Mouse (Mus musculus): ENCODE measurements around the gene Elovl6. TPM values are rescaled to one million over a fixed set of nuclear protein-coding genes. Genes with fewer than 3 reads are reported as not detected.

Gene Elovl6
- polyA plus RNA-seq, 1 experiment from 2014 or later: 48.7 TPM

GRCm38 (mm10) chr3:129562411-129562810 lies 30.3 kb downstream of the Elovl6 start:
- no peaks in the 10 kb centered on the region for H3K9me3 ChIP-seq (replicated peaks; ENCODE audit: control insufficient read depth, low read length)
- no peak overlapping the region for H3K9ac ChIP-seq (replicated peaks; ENCODE audit: low read length)
- no peaks in the 10 kb centered on the region for H3K4me1 ChIP-seq (ENCODE audit: control insufficient read depth, insufficient read depth, low read length)
- DNase-seq (ENCODE audit: low spot score) (no peak), ATAC-seq (replicated peaks; ENCODE audit: insufficient number of reproducible peaks, low FRiP score, low TSS enrichment, low read depth) (no peak)
- no peak overlapping the region for H3K27ac ChIP-seq (replicated peaks; ENCODE audit: low read depth, low read length)
- no peak overlapping the region for H3K4me3 ChIP-seq (ENCODE audit: low read depth, low read length)
- no peaks in the 10 kb centered on the region for H3K27me3 ChIP-seq (ENCODE audit: control insufficient read depth, insufficient read depth, low read length)
- H3K4me2 ChIP-seq (ENCODE audit: low read depth, low read length): no peak overlapping the region
- WGBS: 90% methylated on average over 4 of the region's 4 CpGs
- no peaks in the 10 kb centered on the region for H3K36me3 ChIP-seq (replicated peaks; ENCODE audit: control insufficient read depth, insufficient read depth, low read depth, low read length)

- no peak overlapping the region for H3K4me3 ChIP-seq (ENCODE audit: low read depth, low read length)
- no peaks in the 10 kb centered on the region for H3K9me3 ChIP-seq (replicated peaks; ENCODE audit: control insufficient read depth, low read length)
- DNase-seq (ENCODE audit: low spot score): no peak
- H3K36me3 ChIP-seq (replicated peaks; ENCODE audit: control insufficient read depth, insufficient read depth, low read depth, low read length): no peaks in the 10 kb centered on the region
- WGBS: 89% methylated on average over 4 of the region's 4 CpGs
- no peaks in the 10 kb centered on the region for H3K4me1 ChIP-seq (ENCODE audit: control insufficient read depth, insufficient read depth, low read length)
- no peaks in the 10 kb centered on the region for H3K27me3 ChIP-seq (ENCODE audit: control insufficient read depth, insufficient read depth, low read length)
- no peak overlapping the region for H3K4me2 ChIP-seq (ENCODE audit: low read depth, low read length)
- no peak overlapping the region for H3K27ac ChIP-seq (replicated peaks; ENCODE audit: low read depth, low read length)
- ATAC-seq (replicated peaks; ENCODE audit: insufficient number of reproducible peaks, low FRiP score, low TSS enrichment, low read depth): no peak
- H3K9ac ChIP-seq (replicated peaks; ENCODE audit: low read length): no peak overlapping the region
Observed at GRCm38 (mm10) chr3:129563807-129564206, 31.7 kb downstream of the Elovl6 start.

- Histone ChIP-seq H3K9me3 (replicated peaks; ENCODE audit: control insufficient read depth, low read length) (no peaks in the 10 kb centered on the region), H3K4me2 (ENCODE audit: low read depth, low read length) (no peak overlapping the region), H3K27me3 (ENCODE audit: control insufficient read depth, insufficient read depth, low read length) (no peaks in the 10 kb centered on the region), H3K4me1 (ENCODE audit: control insufficient read depth, insufficient read depth, low read length) (no peaks in the 10 kb centered on the region), H3K4me3 (ENCODE audit: low read depth, low read length) (no peak overlapping the region), H3K36me3 (replicated peaks; ENCODE audit: control insufficient read depth, insufficient read depth, low read depth, low read length) (no peaks in the 10 kb centered on the region), H3K27ac (replicated peaks; ENCODE audit: low read depth, low read length) (no peak overlapping the region), H3K9ac (replicated peaks; ENCODE audit: low read length) (no peak overlapping the region)
- ATAC-seq (replicated peaks; ENCODE audit: insufficient number of reproducible peaks, low FRiP score, low TSS enrichment, low read depth): no peak
- whole genome bisulfite sequencing: 61% methylated on average over 2 of the region's 2 CpGs
- no peak for DNase-seq (ENCODE audit: low spot score)
Observed at GRCm38 (mm10) chr3:129564852-129565251, 32.7 kb downstream of the Elovl6 start.

GRCm38 (mm10) chr3:129565458-129565857 lies 33.3 kb downstream of the Elovl6 start:
- H3K9me3 ChIP-seq (replicated peaks; ENCODE audit: control insufficient read depth, low read length): no peaks in the 10 kb centered on the region

GRCm38 (mm10) chr3:129566013-129566412 lies 33.9 kb downstream of the Elovl6 start:
- Histone ChIP-seq H3K9ac (replicated peaks; ENCODE audit: low read length) (no peak overlapping the region), H3K27ac (replicated peaks; ENCODE audit: low read depth, low read length) (no peak overlapping the region), H3K9me3 (replicated peaks; ENCODE audit: control insufficient read depth, low read length) (no peaks in the 10 kb centered on the region), H3K4me1 (ENCODE audit: control insufficient read depth, insufficient read depth, low read length) (no peaks in the 10 kb centered on the region), H3K4me2 (ENCODE audit: low read depth, low read length) (no peak overlapping the region), H3K27me3 (ENCODE audit: control insufficient read depth, insufficient read depth, low read length) (no peaks in the 10 kb centered on the region), H3K4me3 (ENCODE audit: low read depth, low read length) (no peak overlapping the region), H3K36me3 (replicated peaks; ENCODE audit: control insufficient read depth, insufficient read depth, low read depth, low read length) (no peaks in the 10 kb centered on the region)
- ATAC-seq (replicated peaks; ENCODE audit: insufficient number of reproducible peaks, low FRiP score, low TSS enrichment, low read depth) (no peak), DNase-seq (ENCODE audit: low spot score) (no peak)
- WGBS: 85% methylated on average over 2 of the region's 2 CpGs

More at GRCm38 (mm10) chr3:129565458-129565857, 33.3 kb downstream of the Elovl6 start:
- no peak overlapping the region for H3K4me2 ChIP-seq (ENCODE audit: low read depth, low read length)
- no peak overlapping the region for H3K4me3 ChIP-seq (ENCODE audit: low read depth, low read length)
- no peaks in the 10 kb centered on the region for H3K36me3 ChIP-seq (replicated peaks; ENCODE audit: control insufficient read depth, insufficient read depth, low read depth, low read length)
- H3K4me1 ChIP-seq (ENCODE audit: control insufficient read depth, insufficient read depth, low read length): no peaks in the 10 kb centered on the region
- DNase-seq (ENCODE audit: low spot score): no peak
- no peak overlapping the region for H3K9ac ChIP-seq (replicated peaks; ENCODE audit: low read length)
- H3K27ac ChIP-seq (replicated peaks; ENCODE audit: low read depth, low read length): no peak overlapping the region
- no peak for ATAC-seq (replicated peaks; ENCODE audit: insufficient number of reproducible peaks, low FRiP score, low TSS enrichment, low read depth)
- WGBS: 77% methylated on average over 8 of the region's 8 CpGs
- H3K27me3 ChIP-seq (ENCODE audit: control insufficient read depth, insufficient read depth, low read length): no peaks in the 10 kb centered on the region

- WGBS: 90% methylated on average over 5 of the region's 5 CpGs
- H3K27me3 ChIP-seq (ENCODE audit: control insufficient read depth, insufficient read depth, low read length): no peaks in the 10 kb centered on the region
- no peak for ATAC-seq (replicated peaks; ENCODE audit: insufficient number of reproducible peaks, low FRiP score, low TSS enrichment, low read depth)
- no peak overlapping the region for H3K4me3 ChIP-seq (ENCODE audit: low read depth, low read length)
- H3K4me2 ChIP-seq (ENCODE audit: low read depth, low read length): no peak overlapping the region
- DNase-seq (ENCODE audit: low spot score): no peak
- H3K9me3 ChIP-seq (replicated peaks; ENCODE audit: control insufficient read depth, low read length): no peaks in the 10 kb centered on the region
- H3K4me1 ChIP-seq (ENCODE audit: control insufficient read depth, insufficient read depth, low read length): no peaks in the 10 kb centered on the region
- H3K27ac ChIP-seq (replicated peaks; ENCODE audit: low read depth, low read length): no peak overlapping the region
- H3K36me3 ChIP-seq (replicated peaks; ENCODE audit: control insufficient read depth, insufficient read depth, low read depth, low read length): no peaks in the 10 kb centered on the region
- no peak overlapping the region for H3K9ac ChIP-seq (replicated peaks; ENCODE audit: low read length)
Observed at GRCm38 (mm10) chr3:129566876-129567275, 34.7 kb downstream of the Elovl6 start.

- no peaks in the 10 kb centered on the region for H3K27me3 ChIP-seq (ENCODE audit: control insufficient read depth, insufficient read depth, low read length)
- no peak overlapping the region for H3K9ac ChIP-seq (replicated peaks; ENCODE audit: low read length)
- H3K36me3 ChIP-seq (replicated peaks; ENCODE audit: control insufficient read depth, insufficient read depth, low read depth, low read length): no peaks in the 10 kb centered on the region
- no peak overlapping the region for H3K4me2 ChIP-seq (ENCODE audit: low read depth, low read length)
- H3K27ac ChIP-seq (replicated peaks; ENCODE audit: low read depth, low read length): no peak overlapping the region
- no peak overlapping the region for H3K4me3 ChIP-seq (ENCODE audit: low read depth, low read length)
- no peaks in the 10 kb centered on the region for H3K9me3 ChIP-seq (replicated peaks; ENCODE audit: control insufficient read depth, low read length)
- no peak for ATAC-seq (replicated peaks; ENCODE audit: insufficient number of reproducible peaks, low FRiP score, low TSS enrichment, low read depth)
- WGBS: 52% methylated on average over 7 of the region's 7 CpGs
- no peak for DNase-seq (ENCODE audit: low spot score)
- H3K4me1 ChIP-seq (ENCODE audit: control insufficient read depth, insufficient read depth, low read length): no peaks in the 10 kb centered on the region
Observed at GRCm38 (mm10) chr3:129568506-129568905, 36.4 kb downstream of the Elovl6 start.

- no peak overlapping the region for H3K4me3 ChIP-seq (ENCODE audit: low read depth, low read length)
- ATAC-seq (replicated peaks; ENCODE audit: insufficient number of reproducible peaks, low FRiP score, low TSS enrichment, low read depth): no peak
Observed at GRCm38 (mm10) chr3:129570989-129571388, 38.8 kb downstream of the Elovl6 start.

More at GRCm38 (mm10) chr3:129570989-129571388, 38.8 kb downstream of the Elovl6 start:
- Histone ChIP-seq H3K27me3 (ENCODE audit: control insufficient read depth, insufficient read depth, low read length) (no peaks in the 10 kb centered on the region), H3K36me3 (replicated peaks; ENCODE audit: control insufficient read depth, insufficient read depth, low read depth, low read length) (no peaks in the 10 kb centered on the region), H3K27ac (replicated peaks; ENCODE audit: low read depth, low read length) (no peak overlapping the region), H3K9me3 (replicated peaks; ENCODE audit: control insufficient read depth, low read length) (no peaks in the 10 kb centered on the region), H3K9ac (replicated peaks; ENCODE audit: low read length) (no peak overlapping the region), H3K4me1 (ENCODE audit: control insufficient read depth, insufficient read depth, low read length) (no peaks in the 10 kb centered on the region), H3K4me2 (ENCODE audit: low read depth, low read length) (no peak overlapping the region)
- WGBS: 94% methylated on average over 8 of the region's 8 CpGs
- DNase-seq (ENCODE audit: low spot score): no peak

Data from embryonic facial prominence, embryonic 11.5 days (tissue).